Mouse (Mus musculus) lung, embryonic 16.5 days (tissue): ENCODE measurements at regions not wholly inside any gene's neighbourhood (a gene's known extent, or its start where the extent isn't known, plus 50 kb on each side); places are given as distances from the start of the nearest gene placed in this dataset.

ENCODE experiments used
- ATAC-seq: fragments of 200-750 bp; cut with Nextera tagmentation; 2 replicates; pipeline ENCODE4 v1.8.0; 2017; ENCODE audit warnings: low read depth, mild to moderate bottlenecking, moderate library complexity
- H3K27ac ChIP-seq: fragments of 300-500 bp; sonication (generic); 2 replicates; pipeline ENCODE4 v1.5.1; 2014; ENCODE audit warnings: mild to moderate bottlenecking, control low read depth, low read length
- H3K27me3 ChIP-seq: fragments of 300-500 bp; sonication (generic); 2 replicates; pipeline ENCODE4 v1.6.1; 2014; ENCODE audit warnings: low read depth, low read length, mixed read lengths; ENCODE audit not compliant: control insufficient read depth, insufficient read depth
- H3K36me3 ChIP-seq: fragments of 300-500 bp; sonication (generic); 2 replicates; pipeline ENCODE4 v1.6.1; 2014; ENCODE audit warnings: low read length; ENCODE audit not compliant: control insufficient read depth, insufficient read depth
- H3K4me1 ChIP-seq: fragments of 300-500 bp; sonication (generic); replicated peaks from 2 replicates; pipeline ENCODE4 v1.6.1; 2014; ENCODE audit warnings: low read length, mixed read lengths; ENCODE audit not compliant: control insufficient read depth, insufficient read depth
- H3K4me2 ChIP-seq: fragments of 300-500 bp; sonication (generic); 2 replicates; pipeline ENCODE4 v1.6.1; 2014; ENCODE audit warnings: low read depth, low read length, control low read depth
- H3K4me3 ChIP-seq: fragments of 300-500 bp; sonication (generic); 2 replicates; pipeline ENCODE4 v1.5.1; 2014; ENCODE audit warnings: mild to moderate bottlenecking, low read length, control low read depth
- H3K9ac ChIP-seq: fragments of 300-500 bp; sonication (generic); 2 replicates; pipeline ENCODE4 v1.6.1; 2014; ENCODE audit warnings: low read length, control low read depth
- H3K9me3 ChIP-seq: fragments of 300-500 bp; sonication (generic); 2 replicates; pipeline ENCODE4 v1.6.1; 2016; ENCODE audit warnings: low read length; ENCODE audit not compliant: control insufficient read depth
- WGBS: fragments of 180-500 bp; shearing (Covaris S2); extraction: QIAGEN DNeasy Blood & Tissue Kit; methylation state at CpG from one replicate; pipeline ENCODE4 v1.1.7; 2014; 5-methylcytosine and 5-hydroxymethylcytosine counted together

- H3K4me3 ChIP-seq = no peak overlapping the region
Measured at GRCm38 (mm10) chr1:3900354-3900753, 907.3 kb upstream of the Gm37988 start.

GRCm38 (mm10) chr1:3903432-3903831 lies 904.3 kb upstream of the Gm37988 start:
- no peak overlapping the region for H3K27ac ChIP-seq
- no peak for ATAC-seq

More at GRCm38 (mm10) chr1:3900354-3900753, 907.3 kb upstream of the Gm37988 start:
- H3K27me3 ChIP-seq = no peaks in the 10 kb centered on the region
- H3K9me3 ChIP-seq = no peaks in the 10 kb centered on the region
- H3K4me2 ChIP-seq = no peak overlapping the region
- WGBS = 37% methylated on average over 2 of the region's 2 CpGs
- no peak overlapping the region for H3K9ac ChIP-seq
- H3K27ac ChIP-seq = no peak overlapping the region
- H3K4me1 ChIP-seq = no peaks in the 10 kb centered on the region
- no peaks in the 10 kb centered on the region for H3K36me3 ChIP-seq
- ATAC-seq = no peak

GRCm38 (mm10) chr1:3912499-3912898 lies 895.2 kb upstream of the Gm37988 start:
- 6% methylated on average over 1 of the region's 1 CpGs for WGBS

More at GRCm38 (mm10) chr1:3903432-3903831, 904.3 kb upstream of the Gm37988 start:
- Histone ChIP-seq H3K4me3 (no peak overlapping the region), H3K4me1 (no peaks in the 10 kb centered on the region), H3K27me3 (no peaks in the 10 kb centered on the region), H3K36me3 (no peaks in the 10 kb centered on the region), H3K9ac (no peak overlapping the region), H3K4me2 (no peak overlapping the region), H3K9me3 (no peaks in the 10 kb centered on the region)
- 45% methylated on average over 1 of the region's 1 CpGs for WGBS

GRCm38 (mm10) chr1:3913631-3914030 lies 894.1 kb upstream of the Gm37988 start:
- Histone ChIP-seq H3K4me2 (no peak overlapping the region), H3K4me3 (no peak overlapping the region), H3K36me3 (no peaks in the 10 kb centered on the region), H3K9me3 (no peaks in the 10 kb centered on the region), H3K27me3 (no peaks in the 10 kb centered on the region), H3K4me1 (peaks cover 7% of the 10 kb centered on the region), H3K9ac (no peak overlapping the region), H3K27ac (no peak overlapping the region)
- 24% methylated on average over 1 of the region's 1 CpGs for WGBS
- ATAC-seq = peak; percentile 82

More at GRCm38 (mm10) chr1:3912499-3912898, 895.2 kb upstream of the Gm37988 start:
- Histone ChIP-seq H3K27ac (no peak overlapping the region), H3K4me2 (no peak overlapping the region), H3K4me1 (peaks cover 7% of the 10 kb centered on the region), H3K4me3 (no peak overlapping the region), H3K27me3 (no peaks in the 10 kb centered on the region), H3K9ac (no peak overlapping the region), H3K9me3 (no peaks in the 10 kb centered on the region), H3K36me3 (no peaks in the 10 kb centered on the region)
- ATAC-seq = no peak
